Mouse (Mus musculus) left cerebral cortex, adult 6 months (tissue): ENCODE data around the gene Sec61a2. TPM values are rescaled to one million over a fixed set of nuclear protein-coding genes. Genes with fewer than 3 reads are reported as not detected.

ENCODE experiments used
- long read RNA-seq, 2 experiments: library from polyadenylated mRNA; unstranded; transcript quantifications; one replicate each; pipeline ENCODE4 v2.0.0; 2019 to 2020
- polyA plus RNA-seq: library from polyadenylated mRNA; unstranded; fragments of <200 nt; fragmentation: Nextera tagmentation; gene quantifications from 2 replicates; pipeline ENCODE4 v1.2.3, GENCODE M21; 2021

Sec61a2 gene
- polyA plus RNA-seq: 26.1 and 31.0 TPM in 2 replicates
- long read RNA-seq, experiment 1, transcript Sec61a2-202 (12 exons, 2,448 nt): major isoform, 128 of 169 reads
- long read RNA-seq, experiment 1, partial matches to known transcripts: 19 of 169 reads
- long read RNA-seq, experiment 1, other reads (novel, unspliced or antisense): 19 of 169 reads
- long read RNA-seq, experiment 2, transcript Sec61a2-202 (12 exons, 2,448 nt): major isoform, 43 of 51 reads
- long read RNA-seq, experiment 2, partial matches to known transcripts: 0 of 51 reads
- long read RNA-seq, experiment 2, other reads (novel, unspliced or antisense): 7 of 51 reads

GRCm38 (mm10) chr2:5894843-5895570 lies at the start of gene Sec61a2:
TSS of gene Sec61a2 (minus strand) at chr2:5895432.

GRCm38 (mm10) chr2:5942416-5943032 lies 47.3 kb upstream of the Sec61a2 start, which contains the start of gene Dhtkd1:
TSS of gene Dhtkd1 (minus strand) at chr2:5942792.

GRCm38 (mm10) chr2:5862834-5863233 lies 32.4 kb downstream of the Sec61a2 start, which contains the start of gene Gm13199:
TSS of gene Gm13199 (minus strand) at chr2:5862934.

GRCm38 (mm10) chr2:5844873-5845631 lies 50.2 kb downstream of the Sec61a2 start, which contains the start of the genes Nudt5 and Cdc123:
TSS of gene Nudt5 (plus strand) at chr2:5845019.
TSS of gene Cdc123 (minus strand) at chr2:5845164.

Other genes starting within 250 kb of the Sec61a2 start
- gene Camk1d, start 180.9 kb downstream of the Sec61a2 start, polyA plus RNA-seq: 23.0 and 25.1 TPM in 2 replicates
- gene Nudt5, start 50.4 kb downstream of the Sec61a2 start, polyA plus RNA-seq: 17.3 and 23.0 TPM in 2 replicates
- gene Cdc123, start 50.3 kb downstream of the Sec61a2 start, polyA plus RNA-seq: 200 and 220 TPM in 2 replicates
- not detected in 2 replicates for gene Gm13199, start 32.5 kb downstream of the Sec61a2 start, polyA plus RNA-seq
- 1.5 and 1.7 TPM in 2 replicates for gene Dhtkd1, start 47.4 kb upstream of the Sec61a2 start, polyA plus RNA-seq
- 4.9 and 7.0 TPM in 2 replicates for gene Upf2, start 56.0 kb upstream of the Sec61a2 start, polyA plus RNA-seq
- 4.3 and 4.8 TPM in 2 replicates for gene Proser2, start 234.8 kb upstream of the Sec61a2 start, polyA plus RNA-seq